Mouse (Mus musculus): ENCODE measurements around the gene Arhgef3. TPM values are rescaled to one million over a fixed set of nuclear protein-coding genes. Genes with fewer than 3 reads are reported as not detected.

The Arhgef3 gene
- polyA plus RNA-seq, 1 experiment, result 17.3 TPM

DNA sequence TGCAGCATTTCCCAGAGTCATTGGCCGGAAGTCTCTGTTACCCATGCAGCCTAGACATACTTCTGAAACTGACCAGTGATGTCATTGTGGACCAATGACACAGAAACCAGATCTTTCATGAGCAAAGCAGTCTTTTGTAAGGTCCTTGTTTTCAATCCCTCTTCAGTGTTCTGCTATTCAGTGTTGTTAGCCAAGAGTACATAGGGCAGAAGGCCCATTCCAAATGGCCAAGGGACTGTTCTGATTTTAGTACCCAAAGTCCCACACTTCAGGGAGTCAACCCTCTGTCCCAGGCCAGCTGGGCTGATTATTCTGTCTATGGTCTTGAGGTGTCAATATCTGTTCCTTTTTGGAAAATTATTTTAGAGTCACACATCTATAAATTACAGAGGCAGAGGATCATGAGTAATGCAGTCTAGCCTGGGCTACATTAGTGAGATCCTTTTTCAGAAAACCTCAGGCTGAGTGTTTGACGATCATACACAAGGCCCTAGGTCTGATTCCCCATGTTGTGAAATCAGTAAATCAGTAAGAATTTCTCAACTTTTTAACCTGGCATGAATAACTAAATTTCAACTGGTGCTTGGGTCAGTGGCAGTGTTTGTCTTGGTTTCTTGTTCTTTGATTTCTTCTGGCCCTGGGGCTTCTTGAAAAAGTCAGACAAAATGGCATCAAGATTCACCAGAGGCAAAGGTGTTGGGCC is 97.2 kb downstream of the Arhgef3 start:
- no peak for DNase-seq

DNA sequence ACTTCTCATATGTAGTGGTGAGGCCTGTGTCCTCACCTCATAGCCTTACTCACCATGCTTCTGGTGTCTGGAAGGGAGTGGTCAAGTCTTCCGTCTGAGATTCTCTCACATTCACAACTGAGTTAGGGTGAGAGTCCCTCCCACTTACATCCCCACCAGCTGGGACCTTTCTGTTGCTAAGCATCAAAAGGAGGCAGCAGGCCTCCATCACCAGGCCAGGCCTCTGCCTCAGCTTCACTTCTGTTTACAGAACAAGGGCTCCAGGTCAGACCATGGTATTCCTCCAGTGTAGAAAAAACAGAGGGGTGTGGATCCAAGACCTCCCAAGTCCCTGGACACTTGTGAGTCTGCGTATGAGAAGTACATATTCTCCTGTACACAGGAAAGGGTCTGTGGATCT is 99.5 kb downstream of the Arhgef3 start:
- 85% methylated on average over 2 of the region's 2 CpGs for WGBS
- Histone ChIP-seq H3K27ac (ENCODE audit: insufficient read depth, low read depth, low read length) (no peak overlapping the region), H3K4me3 (ENCODE audit: insufficient read depth, low read depth, low read length) (no peak overlapping the region), H3K27me3 (replicated peaks; ENCODE audit: control insufficient read depth, insufficient read depth, low read length) (no peaks in the 10 kb centered on the region), H3K4me1 (ENCODE audit: control insufficient read depth, insufficient read depth, low read length) (no peaks in the 10 kb centered on the region), H3K36me3 (ENCODE audit: control insufficient read depth, insufficient read depth, low read length) (no peaks in the 10 kb centered on the region)
- TF ChIP-seq POLR2A (IDR thresholded peaks at IDR 0.05; ENCODE audit: low read depth, low read length), result no peak
- no peak for TF ChIP-seq CTCF (conservative IDR thresholded peaks at IDR 0.05; ENCODE audit: insufficient read depth, insufficient read length, low read depth, low read length)
- no peak for DNase-seq

More for the DNA sequence above, 97.2 kb downstream of the Arhgef3 start:
- Histone ChIP-seq H3K4me1 (ENCODE audit: control insufficient read depth, insufficient read depth, low read length) (no peaks in the 10 kb centered on the region), H3K27me3 (replicated peaks; ENCODE audit: control insufficient read depth, insufficient read depth, low read length) (no peaks in the 10 kb centered on the region), H3K36me3 (ENCODE audit: control insufficient read depth, insufficient read depth, low read length) (no peaks in the 10 kb centered on the region), H3K4me3 (ENCODE audit: insufficient read depth, low read depth, low read length) (no peak overlapping the region), H3K27ac (ENCODE audit: insufficient read depth, low read depth, low read length) (no peak overlapping the region)
- no peak for TF ChIP-seq POLR2A (IDR thresholded peaks at IDR 0.05; ENCODE audit: low read depth, low read length)
- TF ChIP-seq CTCF (conservative IDR thresholded peaks at IDR 0.05; ENCODE audit: insufficient read depth, insufficient read length, low read depth, low read length), result no peak
- 94% methylated on average over 2 of the region's 2 CpGs for WGBS

DNA sequence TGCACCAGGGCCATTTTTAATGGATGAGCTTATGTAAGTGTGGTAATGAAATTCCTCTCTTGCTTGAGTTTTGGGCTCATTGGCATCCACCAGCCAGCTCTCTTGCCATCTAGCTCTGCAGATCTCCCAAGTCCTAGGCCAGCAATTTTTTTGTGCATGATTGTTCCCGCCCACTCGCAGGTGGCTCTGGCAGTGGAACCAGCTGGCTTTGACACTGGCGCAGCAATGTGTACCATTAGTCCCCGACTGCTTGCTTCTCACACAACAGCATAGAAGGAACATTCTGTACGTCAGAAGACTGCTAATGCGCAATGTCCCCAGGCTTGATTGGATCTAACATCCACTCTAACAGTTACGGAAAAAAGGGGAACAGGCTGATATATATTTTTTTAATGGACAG is 105.0 kb downstream of the Arhgef3 start:
- no peak for DNase-seq
- Histone ChIP-seq H3K27ac (ENCODE audit: insufficient read depth, low read depth, low read length) (no peak overlapping the region), H3K36me3 (ENCODE audit: control insufficient read depth, insufficient read depth, low read length) (no peaks in the 10 kb centered on the region), H3K4me1 (ENCODE audit: control insufficient read depth, insufficient read depth, low read length) (no peaks in the 10 kb centered on the region), H3K4me3 (ENCODE audit: insufficient read depth, low read depth, low read length) (no peak overlapping the region), H3K27me3 (replicated peaks; ENCODE audit: control insufficient read depth, insufficient read depth, low read length) (no peaks in the 10 kb centered on the region)
- TF ChIP-seq POLR2A (IDR thresholded peaks at IDR 0.05; ENCODE audit: low read depth, low read length), result no peak
- no peak for TF ChIP-seq CTCF (conservative IDR thresholded peaks at IDR 0.05; ENCODE audit: insufficient read depth, insufficient read length, low read depth, low read length)
- 93% methylated on average over 7 of the region's 7 CpGs for WGBS

DNA sequence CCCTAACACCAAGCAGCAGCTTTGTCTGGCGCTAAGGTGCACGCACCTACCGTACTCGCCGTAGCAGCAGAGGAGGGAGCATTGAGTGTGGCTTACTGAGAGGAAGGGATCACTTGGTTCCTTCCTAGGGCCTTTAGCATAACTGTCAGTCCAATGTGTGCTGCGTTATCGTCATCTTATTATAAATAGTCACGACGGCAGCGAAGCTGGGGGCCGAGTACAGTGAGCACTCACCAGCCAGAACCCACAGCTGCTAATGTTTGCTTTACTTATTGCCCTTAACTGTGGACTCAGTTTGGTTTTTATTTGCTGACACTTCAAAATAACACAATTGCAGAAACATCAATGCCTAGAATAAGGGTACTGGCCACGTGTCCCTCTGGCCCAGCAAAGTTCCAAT is 105.6 kb downstream of the Arhgef3 start:
- no peaks in the 10 kb centered on the region for H3K4me1 ChIP-seq (ENCODE audit: control insufficient read depth, insufficient read depth, low read length)
- no peaks in the 10 kb centered on the region for H3K36me3 ChIP-seq (ENCODE audit: control insufficient read depth, insufficient read depth, low read length)
- H3K27ac ChIP-seq (ENCODE audit: insufficient read depth, low read depth, low read length), result no peak overlapping the region
- H3K27me3 ChIP-seq (replicated peaks; ENCODE audit: control insufficient read depth, insufficient read depth, low read length), result no peaks in the 10 kb centered on the region
- 86% methylated on average over 12 of the region's 12 CpGs for WGBS
- H3K4me3 ChIP-seq (ENCODE audit: insufficient read depth, low read depth, low read length), result no peak overlapping the region
- TF ChIP-seq POLR2A (IDR thresholded peaks at IDR 0.05; ENCODE audit: low read depth, low read length), result no peak
- no peak for DNase-seq

DNA sequence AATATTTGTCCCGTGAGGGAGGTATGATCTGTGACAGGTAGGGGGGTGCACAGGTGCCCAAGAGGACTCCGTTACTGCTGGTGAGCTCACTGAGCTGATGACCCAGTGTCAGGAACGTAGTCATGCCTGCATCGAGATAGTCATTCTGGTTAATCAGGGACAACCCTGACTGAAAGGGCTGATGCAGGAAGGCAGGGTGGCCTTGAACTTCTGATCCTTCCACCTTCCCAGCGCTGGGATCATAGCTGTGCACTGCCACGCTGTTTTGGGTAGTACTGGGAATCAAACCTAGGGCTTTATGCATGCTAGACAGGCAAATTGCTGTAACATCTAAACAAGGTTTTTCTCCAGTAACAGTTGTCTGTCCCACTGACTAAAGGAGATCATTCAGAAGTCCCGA is 109.9 kb downstream of the Arhgef3 start:
- DNase-seq, result no peak
- 92% methylated on average over 7 of the region's 7 CpGs for whole genome bisulfite sequencing
- TF ChIP-seq POLR2A (IDR thresholded peaks at IDR 0.05; ENCODE audit: low read depth, low read length) (no peak), CTCF (conservative IDR thresholded peaks at IDR 0.05; ENCODE audit: insufficient read depth, insufficient read length, low read depth, low read length) (no peak)

DNA sequence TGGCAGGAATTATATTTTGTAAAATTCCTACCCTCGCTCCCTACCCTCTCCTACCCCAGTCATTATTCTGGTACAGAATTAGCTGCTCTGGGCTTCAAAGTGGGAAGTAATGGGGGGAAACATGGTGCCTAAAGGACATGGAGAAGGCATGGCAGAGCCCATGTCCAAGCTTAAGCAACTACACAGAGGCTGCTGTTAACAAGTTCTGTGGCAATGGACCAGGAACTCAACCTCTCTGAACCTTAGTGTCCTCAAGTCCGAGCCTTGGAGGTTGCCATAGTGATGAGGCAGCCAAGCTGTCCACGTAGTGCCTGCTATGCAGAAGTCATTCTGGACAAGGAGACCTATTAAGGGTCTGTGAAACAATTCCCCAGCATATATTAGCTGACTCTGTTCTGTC is 111.6 kb downstream of the Arhgef3 start:
- Histone ChIP-seq H3K27me3 (replicated peaks; ENCODE audit: control insufficient read depth, insufficient read depth, low read length) (no peaks in the 10 kb centered on the region), H3K27ac (ENCODE audit: insufficient read depth, low read depth, low read length) (no peak overlapping the region), H3K4me3 (ENCODE audit: insufficient read depth, low read depth, low read length) (no peak overlapping the region), H3K4me1 (ENCODE audit: control insufficient read depth, insufficient read depth, low read length) (peaks cover 11% of the 10 kb centered on the region), H3K36me3 (ENCODE audit: control insufficient read depth, insufficient read depth, low read length) (no peaks in the 10 kb centered on the region)
- peak; percentile 50 for DNase-seq
- WGBS, result 58% methylated on average over 3 of the region's 3 CpGs
- TF ChIP-seq CTCF (conservative IDR thresholded peaks at IDR 0.05; ENCODE audit: insufficient read depth, insufficient read length, low read depth, low read length), result no peak
- TF ChIP-seq POLR2A (IDR thresholded peaks at IDR 0.05; ENCODE audit: low read depth, low read length), result no peak

More for the DNA sequence above, 109.9 kb downstream of the Arhgef3 start:
- H3K27me3 ChIP-seq (replicated peaks; ENCODE audit: control insufficient read depth, insufficient read depth, low read length), result no peaks in the 10 kb centered on the region
- H3K4me3 ChIP-seq (ENCODE audit: insufficient read depth, low read depth, low read length), result no peak overlapping the region
- H3K36me3 ChIP-seq (ENCODE audit: control insufficient read depth, insufficient read depth, low read length), result no peaks in the 10 kb centered on the region
- H3K4me1 ChIP-seq (ENCODE audit: control insufficient read depth, insufficient read depth, low read length), result peaks cover 4% of the 10 kb centered on the region; the same call in 1 of the 2 replicates
- no peak overlapping the region for H3K27ac ChIP-seq (ENCODE audit: insufficient read depth, low read depth, low read length)

DNA sequence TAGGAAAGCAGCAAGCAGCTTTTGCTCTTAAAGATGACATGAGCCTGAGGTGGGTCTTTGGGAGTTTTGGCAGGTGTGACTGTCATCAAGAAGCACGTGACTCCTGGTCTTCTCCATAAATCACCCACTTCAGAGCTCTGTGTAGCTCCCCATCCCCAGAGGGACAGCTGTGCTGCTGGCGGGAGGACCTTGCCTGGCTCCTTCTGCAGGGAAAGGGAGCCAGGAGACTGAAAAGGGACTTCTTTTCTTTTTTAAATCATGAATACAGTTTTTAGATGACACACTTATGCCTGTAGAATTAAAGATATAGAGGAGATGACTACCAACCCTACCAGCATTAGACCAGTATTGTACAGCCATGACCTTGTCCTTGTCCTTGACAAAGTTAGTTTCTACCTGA is 113.6 kb downstream of the Arhgef3 start:
- DNase-seq, result no peak
- TF ChIP-seq CTCF (conservative IDR thresholded peaks at IDR 0.05; ENCODE audit: insufficient read depth, insufficient read length, low read depth, low read length), result no peak
- no peak for TF ChIP-seq POLR2A (IDR thresholded peaks at IDR 0.05; ENCODE audit: low read depth, low read length)
- H3K27ac ChIP-seq (ENCODE audit: insufficient read depth, low read depth, low read length), result no peak overlapping the region
- 76% methylated on average over 2 of the region's 2 CpGs for WGBS
- H3K27me3 ChIP-seq (replicated peaks; ENCODE audit: control insufficient read depth, insufficient read depth, low read length), result no peaks in the 10 kb centered on the region
- no peak overlapping the region for H3K4me3 ChIP-seq (ENCODE audit: insufficient read depth, low read depth, low read length)
- no peaks in the 10 kb centered on the region for H3K36me3 ChIP-seq (ENCODE audit: control insufficient read depth, insufficient read depth, low read length)
- peaks cover 11% of the 10 kb centered on the region for H3K4me1 ChIP-seq (ENCODE audit: control insufficient read depth, insufficient read depth, low read length)
